Mouse (Mus musculus) cerebellum, adult 11-12 months (tissue): ENCODE results near the gene Gm36028.

Experiments
- DNase-seq: peaks from one replicate; pipeline ENCODE4 v3.0.0; 2022

Gm36028 gene

DNA sequence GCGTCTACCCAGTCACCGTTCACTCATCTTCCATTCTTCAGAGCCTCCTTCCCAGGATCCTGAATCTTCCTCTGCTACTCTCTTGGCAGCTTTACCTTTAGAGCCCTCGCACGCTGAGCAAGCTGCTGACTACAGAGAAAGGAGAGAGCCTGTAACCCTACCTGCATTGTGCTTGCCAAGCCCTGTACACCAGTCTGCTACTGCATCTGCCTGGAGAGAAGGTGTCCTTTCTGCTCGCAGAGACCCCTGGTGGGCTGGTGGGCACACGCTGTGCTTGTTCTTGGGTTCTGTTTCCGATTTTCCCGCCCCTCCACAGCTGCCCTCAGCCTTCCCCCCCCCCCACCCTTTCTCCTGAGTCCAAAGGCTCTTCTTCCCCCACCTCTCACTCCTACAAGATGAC is 53.7 kb downstream of the Gm36028 start:
- DNase-seq: no peak

DNA sequence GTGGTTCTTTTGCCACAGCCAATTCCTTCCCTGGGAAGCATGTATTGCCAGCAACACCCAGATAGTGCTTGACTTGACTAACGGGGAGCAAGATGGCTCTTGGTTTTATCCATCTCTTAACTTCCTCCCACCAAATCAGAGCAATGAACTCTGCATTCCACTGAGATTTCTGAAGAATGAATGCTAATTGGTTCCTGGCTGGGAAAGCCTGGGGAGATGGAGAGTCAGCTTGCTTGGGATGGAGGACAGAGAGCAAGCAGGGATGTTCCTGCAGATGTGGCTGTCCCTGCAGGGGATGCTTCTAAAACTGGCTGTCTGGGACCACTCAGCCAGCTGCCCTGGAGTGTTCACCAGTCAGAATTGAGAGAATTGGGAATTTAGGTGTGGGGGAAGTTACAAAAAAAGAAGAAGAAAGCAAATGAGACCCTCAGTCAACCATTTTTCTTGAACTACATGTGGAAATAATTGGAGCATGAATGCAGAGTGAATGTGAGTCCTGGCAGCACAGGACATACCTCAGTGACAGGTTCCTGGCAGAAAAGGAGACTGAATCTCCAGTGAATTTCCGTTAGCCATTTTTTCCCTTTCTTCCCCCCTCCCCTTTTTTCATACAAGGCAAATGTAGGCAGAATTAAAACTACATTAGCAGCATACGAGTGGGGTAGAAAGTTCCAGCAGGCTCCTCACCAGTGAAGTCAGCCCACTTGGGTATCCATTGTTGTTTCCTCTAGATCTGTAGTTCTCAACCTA is 55.0 kb downstream of the Gm36028 start:
- no peak for DNase-seq

DNA sequence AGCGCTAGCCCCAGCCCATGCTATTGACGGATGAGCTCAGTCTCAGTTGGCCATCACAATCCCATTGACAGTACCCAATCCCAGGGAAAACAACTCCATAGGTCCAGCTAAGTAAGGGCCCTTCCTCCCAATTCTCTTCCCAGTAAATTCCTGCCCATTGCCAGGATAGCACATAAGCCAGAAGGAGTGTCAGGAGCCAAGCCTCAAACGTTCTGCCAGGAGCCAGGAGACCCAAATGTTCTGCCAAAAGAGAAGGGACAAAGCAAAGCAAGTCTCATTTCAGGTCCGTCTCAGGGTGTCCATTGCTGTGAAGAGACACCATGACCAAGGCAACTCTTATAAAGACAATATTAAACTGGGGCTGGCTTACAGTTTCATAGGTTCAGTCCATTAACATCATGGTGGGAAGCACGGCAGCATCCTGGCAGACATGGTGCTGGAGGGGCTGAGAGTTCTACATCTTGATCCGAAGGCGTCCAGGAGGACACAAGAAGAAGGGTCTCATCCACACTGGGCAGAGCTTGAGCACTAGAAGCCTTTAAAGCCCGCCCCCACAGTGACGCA is 57.5 kb downstream of the Gm36028 start:
- DNase-seq: peak; percentile 40

DNA sequence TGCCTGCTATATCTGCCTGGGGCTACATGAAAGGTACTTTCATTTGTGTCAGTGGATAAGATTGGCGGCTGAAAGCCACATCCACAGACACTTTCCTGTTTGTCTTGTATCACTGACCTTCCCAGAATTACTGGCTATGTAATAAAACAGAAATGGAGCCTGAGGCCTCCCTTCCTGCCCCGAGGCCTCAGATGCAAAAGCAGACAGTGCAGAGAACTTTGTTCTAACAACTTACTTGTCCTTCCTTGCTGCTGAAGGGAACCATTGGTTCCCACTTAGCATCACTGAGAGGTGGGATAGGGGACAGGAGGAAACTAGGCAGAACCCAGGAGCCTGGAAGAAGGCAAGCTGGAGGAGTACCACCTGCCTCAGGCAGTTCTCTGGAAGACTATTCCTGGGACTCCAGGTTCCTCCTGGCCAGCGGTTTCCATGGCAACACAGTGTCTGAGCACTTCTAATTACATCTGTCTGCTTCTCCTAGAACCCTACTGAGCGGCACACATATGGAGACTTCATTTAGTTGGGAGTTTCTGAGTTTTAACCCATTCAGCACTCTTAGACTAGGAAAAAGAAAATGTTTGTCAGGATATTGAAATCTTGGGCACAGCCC is 58.2 kb downstream of the Gm36028 start:
- no peak for DNase-seq

DNA sequence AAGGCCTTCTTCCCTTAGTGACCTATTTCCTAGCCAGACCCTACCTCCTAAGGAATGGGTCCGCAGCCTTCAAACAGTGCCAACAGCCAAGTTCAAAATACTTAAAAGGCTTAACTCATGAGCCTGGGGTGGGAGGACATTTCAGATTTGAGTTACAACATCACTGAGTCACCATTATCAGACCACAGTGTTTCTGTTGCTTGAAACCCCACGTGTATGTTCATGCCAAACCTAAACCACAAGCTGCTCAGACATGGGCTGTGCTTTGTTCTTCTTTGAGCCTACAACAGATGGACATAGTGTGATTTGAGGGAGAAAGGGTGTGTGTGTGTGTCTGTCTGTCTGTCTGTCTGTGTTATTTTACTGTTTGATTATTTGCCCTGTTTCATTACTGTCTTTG is 59.8 kb downstream of the Gm36028 start:
- no peak for DNase-seq
